Mouse (Mus musculus) testis, adult 2 months (tissue): ENCODE data around the gene Pgs1.

Experiments used
- CTCF ChIP-seq: fragments of 200-500 bp; IDR thresholded peaks from 2 replicates; pipeline ENCODE4 v1.5.1; 2012; ENCODE audit warnings: low read depth, mild to moderate bottlenecking, inconsistent platforms, low read length, moderate library complexity; ENCODE audit not compliant: control insufficient read depth, insufficient read depth, insufficient replicate concordance
- POLR2A ChIP-seq: fragments of 200-500 bp; IDR thresholded peaks from 2 replicates; pipeline ENCODE4 v1.6.1; 2012; ENCODE audit warnings: low read depth, mild to moderate bottlenecking, inconsistent platforms, low read length, moderate library complexity; ENCODE audit not compliant: control insufficient read depth

DNA sequence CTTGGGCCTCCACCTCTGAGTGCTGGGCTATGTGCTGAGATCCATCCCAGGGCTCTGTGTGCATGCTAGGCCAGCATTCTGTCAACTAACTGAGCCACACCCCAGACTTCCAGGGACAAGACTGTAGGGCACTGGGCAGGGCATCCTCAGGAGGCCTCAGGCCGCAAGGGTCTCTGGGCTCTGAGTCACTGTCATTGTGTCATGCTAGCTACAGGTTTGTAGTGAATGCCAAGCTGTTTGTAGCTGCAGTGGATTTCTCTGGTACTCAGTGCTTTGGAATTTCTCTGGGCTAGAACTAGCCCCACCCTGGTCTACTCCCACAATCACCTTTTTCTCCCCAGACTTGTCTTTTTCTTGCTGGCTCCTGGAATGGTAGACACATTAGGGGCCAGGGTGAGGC lies 26.5 kb downstream of the Pgs1 start:
- no peak for TF ChIP-seq POLR2A
- TF ChIP-seq CTCF, result no peak
